Mouse (Mus musculus) thymus, postnatal 10 days (tissue): ENCODE results near the gene Dapp1.
"Not testable (repeated sequence)": the region's sequence is repeated elsewhere in the genome, so short reads cannot be mapped to it uniquely, and the experiment has no call there.

Source experiments
- DNase-seq, 2 experiments: peaks; one replicate each; pipeline ENCODE4 v3.0.0; 2021; ENCODE audit warnings: low spot score in 2 of 2

Gene Dapp1

DNA sequence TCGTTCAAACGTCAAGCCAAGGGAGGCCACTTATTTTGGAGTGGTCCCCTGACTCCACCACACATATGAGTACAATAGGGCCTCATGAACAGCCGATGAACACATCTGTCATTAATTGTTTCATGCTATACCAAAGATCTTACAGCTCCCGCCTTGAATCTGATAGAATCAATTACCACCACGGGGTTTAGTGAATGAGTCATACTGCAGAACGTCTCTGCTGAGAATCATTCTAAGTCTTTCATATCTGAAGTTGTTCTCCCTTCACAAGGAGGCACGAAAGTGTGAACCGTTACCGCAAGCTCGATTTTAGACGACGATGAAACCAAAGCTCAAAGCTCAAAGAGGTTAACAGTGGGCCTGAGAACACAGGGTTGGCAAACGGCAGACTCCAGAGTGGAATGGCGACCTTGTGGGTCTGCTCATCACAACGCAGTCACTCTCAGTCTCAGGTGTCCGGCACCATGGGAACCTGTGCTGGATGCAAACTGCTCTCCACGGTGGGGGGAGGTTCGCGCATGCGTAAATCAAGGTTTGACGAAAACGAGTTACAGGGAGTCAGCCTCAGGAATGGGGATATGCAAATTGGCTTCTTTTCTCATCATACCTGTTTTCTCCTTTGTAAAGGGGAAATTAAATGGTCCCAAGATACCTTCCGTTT lies 27.0 kb downstream of the Dapp1 start:
- DNase-seq, result no peak

DNA sequence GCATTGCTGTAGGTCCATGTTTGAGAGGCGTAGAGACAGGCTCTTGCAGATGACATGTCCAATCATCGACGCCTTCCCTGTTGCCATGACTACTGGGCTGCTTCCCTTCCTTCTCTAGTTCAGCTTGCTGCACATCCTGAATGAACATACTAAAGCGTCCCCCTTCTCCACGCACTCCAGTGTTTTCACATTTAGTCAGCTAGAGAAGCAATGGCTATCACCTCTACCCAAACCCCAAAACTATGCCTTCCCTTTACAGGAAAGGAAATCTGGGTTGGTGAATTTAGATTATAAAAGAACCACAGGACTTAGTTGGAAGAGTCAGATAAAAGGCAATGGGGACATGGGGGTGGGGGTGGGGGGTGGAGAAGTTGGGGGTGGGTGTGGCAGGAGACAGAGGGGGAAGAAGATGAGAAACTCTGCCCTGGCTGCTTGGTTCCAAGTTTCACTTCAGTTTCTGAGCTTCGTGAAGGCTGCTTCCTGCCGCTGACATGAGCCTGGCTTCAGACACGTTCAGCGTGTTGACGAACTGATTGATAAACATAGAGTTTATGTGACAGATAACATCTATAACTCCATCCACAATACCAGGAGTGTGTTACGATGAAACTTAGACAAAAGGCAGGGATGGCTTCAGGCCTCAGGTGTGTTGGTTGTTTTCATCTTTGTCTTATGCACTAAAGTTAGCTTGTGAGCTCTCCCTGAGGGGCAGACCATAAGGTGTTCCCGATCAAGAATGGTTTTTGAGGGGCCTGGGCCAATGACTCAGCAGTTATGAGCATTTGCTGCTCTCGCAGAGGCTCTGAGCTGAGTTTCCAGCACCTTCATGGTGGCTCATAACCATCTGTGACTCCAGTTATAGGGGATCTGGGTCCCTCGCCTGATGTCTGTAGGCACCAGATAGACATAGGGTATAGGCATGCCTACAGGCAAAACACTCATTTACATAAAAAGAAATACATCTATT lies 28.1 kb downstream of the Dapp1 start:
- peak in 1 of 2 experiments; percentile 40 for DNase-seq

DNA sequence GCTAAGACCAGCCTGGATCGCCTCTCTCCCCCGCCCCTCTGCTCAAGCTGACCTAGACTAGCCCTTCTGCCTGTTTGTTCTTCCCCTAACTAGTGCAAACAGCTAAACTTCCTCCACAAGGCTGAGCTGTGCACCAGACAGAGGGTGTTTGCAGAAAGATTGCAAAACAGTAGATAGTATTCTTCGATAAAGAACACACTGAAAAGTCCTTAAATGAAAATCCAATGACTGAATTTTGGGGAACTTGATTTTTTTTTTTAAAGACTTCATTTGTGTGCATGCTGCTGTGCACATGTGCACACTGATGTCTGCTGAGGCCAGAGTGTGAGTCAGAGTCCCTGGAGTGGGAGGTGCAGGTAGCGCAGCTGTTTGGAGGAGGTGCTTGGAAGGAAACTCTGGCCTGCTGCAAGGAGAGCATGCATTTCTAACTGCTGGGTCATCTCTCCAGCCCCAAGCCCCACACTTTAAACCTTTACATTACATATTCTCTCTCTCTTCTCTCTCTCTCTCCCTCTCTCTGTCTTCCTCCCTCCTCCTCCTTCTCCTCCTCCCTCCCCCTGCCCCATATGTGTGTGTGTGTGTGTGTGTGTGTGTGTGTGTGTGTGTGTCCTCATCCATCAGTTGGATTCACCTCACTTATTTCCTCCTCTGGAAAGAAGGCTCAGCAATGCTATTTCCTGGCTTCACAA lies 29.0 kb downstream of the Dapp1 start:
- peak in 1 of 2 experiments; percentile 21 for DNase-seq

DNA sequence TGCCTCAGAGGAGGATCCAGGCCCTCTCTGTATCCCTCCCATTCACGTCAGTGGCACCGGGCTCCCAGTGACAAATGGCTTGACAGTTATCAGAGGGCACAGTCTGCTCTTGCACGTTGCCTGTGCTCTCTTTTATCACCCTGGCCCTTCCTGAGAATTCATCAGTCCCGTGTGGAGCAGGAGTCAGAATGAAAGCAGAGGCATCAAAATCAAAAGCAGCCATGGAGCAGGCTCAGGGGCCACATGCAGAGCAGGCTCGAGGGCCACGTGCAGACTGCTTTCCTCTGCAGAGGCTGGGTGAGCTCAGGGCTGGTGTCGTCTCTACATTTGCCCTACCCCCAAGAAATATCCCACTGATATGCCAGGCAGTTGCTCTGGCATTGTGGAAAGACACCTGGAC lies 29.5 kb downstream of the Dapp1 start:
- no peak for DNase-seq

DNA sequence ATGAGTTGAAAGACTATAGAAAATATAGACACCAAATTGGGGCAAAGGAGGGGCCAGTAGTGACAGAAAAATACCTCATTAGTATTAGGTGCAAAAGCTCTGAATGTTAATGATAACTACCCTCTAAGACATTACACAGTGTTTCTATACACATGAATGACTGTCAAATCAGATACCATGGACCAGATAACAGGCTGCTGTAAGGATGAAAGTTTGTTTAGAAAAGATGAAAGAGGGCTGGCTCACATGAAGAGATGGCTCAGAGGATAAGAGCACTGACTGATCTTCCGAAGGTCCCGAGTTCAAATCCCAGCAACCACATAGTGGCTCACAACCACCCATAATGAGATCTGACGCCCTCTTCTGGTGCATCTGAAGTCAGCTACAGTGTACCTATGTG lies 30.0 kb downstream of the Dapp1 start:
- not testable (repeated sequence) for DNase-seq

DNA sequence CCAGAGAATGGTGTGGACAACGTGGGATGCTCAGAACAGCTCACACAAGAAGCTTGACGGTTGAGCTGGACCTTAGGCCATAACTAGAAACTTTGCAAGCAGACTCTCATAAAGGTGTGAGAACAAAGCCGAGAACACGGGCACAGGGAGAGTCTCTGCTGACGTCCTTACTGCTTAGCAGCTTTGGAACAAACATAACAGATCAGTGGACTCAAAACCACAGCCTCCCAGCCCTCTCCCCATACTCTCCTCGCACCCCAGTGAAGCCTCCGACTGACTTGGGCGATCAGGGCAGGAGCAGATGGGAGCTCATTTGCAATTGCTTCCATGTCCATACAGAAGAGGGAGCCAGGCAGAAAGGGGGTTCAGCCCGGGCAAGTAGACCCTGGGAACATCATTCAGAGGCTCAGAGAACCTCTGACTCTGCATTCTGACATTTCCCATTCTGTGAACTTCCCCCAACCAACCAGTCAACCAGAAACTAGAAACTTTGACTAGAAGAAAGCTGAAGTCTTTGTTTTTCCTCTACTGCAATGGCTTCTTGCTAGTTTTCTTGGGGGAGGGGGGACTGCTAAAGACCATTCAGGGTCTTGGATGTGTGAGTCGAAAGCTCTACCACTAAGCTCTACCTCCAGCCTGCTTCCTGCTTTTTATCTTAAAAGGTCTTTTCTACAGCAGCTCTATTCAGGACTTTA lies 31.0 kb downstream of the Dapp1 start:
- no peak for DNase-seq

DNA sequence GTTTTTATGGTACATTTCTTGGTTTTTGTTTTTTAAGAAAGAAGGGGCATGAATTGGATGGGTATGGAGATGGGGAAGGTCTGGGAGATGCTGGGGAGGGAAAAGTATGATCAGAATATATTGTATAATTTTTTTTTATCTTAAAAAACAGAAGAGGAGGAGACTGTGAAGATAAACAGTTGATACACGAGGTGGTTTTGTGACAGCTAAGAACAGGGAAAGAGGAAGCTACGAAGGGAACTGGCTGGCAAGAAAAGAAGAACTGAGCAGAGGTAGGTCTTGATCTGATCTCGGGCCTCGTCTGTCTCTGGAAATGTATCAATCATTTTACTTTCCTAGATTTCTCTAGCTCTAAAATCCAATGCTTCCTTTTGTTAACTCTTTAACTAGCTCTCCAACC lies 33.8 kb downstream of the Dapp1 start:
- DNase-seq, result no peak

DNA sequence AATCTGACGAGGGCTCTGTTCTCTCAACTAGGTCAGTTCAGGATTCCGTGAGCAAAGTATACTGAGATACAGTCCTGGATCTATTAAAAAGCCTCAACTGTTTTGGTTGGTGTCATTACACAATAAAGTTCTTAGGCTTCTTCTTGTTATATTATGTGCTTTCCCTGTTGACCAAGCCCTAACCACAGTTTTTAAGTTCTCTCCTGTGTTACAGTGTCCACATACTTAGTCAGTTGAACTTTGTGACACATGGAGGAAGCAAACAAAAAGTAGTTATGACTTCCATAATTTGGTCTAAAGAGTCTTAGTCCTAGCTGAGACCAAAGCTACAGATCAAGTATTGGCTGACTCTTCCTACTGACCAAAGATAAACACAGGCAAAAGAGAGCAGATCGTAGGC lies 34.5 kb downstream of the Dapp1 start:
- no peak for DNase-seq

DNA sequence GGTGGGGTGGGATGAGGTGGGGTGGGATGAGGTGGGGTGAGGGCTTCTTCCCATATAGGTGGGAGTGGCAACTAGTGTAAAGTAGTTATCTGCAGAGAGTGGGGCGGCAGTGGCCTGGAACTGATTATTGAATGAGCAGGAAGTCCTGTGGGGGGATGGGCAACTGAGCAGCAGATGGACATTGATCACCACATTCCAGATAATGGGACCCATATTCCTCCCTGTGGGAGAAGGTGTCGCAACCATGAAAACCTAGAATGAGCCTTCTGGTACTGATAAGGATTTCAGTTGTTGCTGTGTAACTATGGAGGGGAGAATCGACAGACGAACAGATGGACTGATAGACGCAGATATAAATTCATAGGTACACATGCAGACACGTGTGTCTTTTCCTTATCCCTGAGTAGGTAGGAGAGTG lies 37.6 kb downstream of the Dapp1 start:
- DNase-seq, result no peak

DNA sequence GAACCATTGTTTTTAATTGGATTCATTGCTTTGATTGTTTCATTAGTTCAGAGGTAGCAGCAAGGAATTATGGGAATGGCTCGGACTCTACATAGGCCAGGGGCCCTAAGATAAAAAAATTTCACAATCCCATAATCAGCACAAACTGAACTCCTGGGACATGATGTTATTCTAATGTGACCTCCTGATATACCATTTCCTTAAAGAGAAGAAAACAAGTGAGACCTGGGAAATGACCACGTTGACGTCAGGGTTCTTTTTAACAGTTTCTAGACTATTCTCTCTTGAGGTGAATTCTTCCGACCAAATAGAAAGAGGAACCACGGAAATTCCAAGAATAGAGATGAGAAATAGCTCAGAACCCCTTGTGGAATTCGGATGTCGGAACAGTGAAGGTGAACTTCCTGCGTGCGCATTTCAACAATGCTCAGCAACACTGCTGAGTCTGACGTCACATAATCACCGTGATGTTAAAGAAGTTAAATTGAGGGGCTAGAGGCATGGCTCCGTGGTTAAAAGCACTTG lies 39.2 kb downstream of the Dapp1 start:
- no peak for DNase-seq

DNA sequence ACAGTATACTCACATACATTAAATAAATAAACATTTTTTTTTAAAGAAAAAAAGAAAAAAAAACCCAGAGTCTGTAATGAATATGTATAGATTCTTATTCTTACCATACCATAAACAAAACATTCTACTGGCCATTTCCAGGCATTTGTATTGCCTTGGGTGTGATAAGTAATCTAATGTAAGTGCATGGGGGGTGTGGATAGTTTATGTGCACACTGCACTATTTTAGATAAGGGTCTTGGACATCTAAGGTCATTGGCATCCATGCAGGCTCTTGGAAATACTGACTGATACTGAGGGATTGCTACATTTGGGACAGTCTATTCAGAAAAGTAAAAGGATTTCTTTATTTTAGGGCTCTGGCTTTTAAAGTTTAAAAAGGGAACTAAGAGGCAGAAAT lies 39.8 kb downstream of the Dapp1 start:
- DNase-seq, result no peak

DNA sequence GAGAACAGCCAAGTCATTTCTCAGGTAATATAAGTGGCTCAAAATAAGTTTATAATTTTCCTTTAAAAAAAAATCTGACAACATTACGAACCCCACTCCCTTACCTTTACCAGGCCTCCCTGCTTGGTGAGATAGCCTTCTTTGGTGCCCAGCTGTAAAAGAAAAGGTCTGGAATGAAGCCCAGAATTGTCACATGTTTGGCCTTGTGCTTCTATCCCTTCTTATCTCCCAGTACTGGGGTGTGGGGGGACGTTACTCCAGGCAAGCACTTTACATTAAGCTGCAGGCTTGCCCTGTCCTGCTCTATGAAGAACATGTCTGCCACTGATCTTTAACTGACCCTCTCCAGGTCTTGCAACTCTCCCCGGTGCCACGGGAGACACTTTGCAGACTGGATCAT lies 40.6 kb downstream of the Dapp1 start:
- no peak for DNase-seq

DNA sequence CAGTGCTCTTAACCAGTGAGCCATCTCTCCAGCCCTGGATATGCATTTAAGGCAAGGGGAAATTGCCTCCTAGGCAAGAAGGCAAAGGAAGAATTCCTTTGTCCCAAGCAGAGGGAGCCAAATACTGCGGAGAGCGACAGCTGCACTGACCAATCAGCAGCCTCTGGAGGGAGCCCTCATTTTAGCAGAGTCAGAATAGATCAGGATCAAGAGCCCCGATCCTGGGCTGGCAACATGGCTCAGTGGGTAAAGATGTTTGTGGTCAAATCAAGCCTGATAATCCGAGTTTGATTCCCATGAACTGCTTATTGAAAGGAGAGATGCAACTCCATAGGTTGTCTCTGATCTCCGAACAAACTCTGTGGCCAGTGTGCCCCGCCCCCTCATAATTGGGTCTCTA lies 42.7 kb downstream of the Dapp1 start:
- DNase-seq, result no peak

DNA sequence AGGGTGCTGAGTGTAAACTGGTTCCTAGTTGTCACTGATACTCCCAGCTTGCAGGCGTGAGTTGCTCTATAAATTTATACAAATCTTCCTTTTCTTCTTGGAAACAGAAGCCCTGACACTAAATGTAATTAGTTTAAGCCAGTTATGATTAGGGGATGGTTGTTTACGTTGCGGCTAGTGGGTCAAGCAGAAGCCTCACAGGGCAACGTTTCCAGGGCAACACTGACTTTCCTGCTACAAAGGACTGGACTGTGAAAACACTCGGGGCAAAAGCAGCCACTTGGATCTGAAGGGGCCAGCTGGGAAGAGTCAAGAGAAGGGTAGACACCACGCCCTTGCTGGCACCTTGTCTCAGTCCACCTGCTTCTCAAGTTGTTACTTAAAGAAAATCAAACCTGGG lies 44.8 kb downstream of the Dapp1 start:
- no peak for DNase-seq

DNA sequence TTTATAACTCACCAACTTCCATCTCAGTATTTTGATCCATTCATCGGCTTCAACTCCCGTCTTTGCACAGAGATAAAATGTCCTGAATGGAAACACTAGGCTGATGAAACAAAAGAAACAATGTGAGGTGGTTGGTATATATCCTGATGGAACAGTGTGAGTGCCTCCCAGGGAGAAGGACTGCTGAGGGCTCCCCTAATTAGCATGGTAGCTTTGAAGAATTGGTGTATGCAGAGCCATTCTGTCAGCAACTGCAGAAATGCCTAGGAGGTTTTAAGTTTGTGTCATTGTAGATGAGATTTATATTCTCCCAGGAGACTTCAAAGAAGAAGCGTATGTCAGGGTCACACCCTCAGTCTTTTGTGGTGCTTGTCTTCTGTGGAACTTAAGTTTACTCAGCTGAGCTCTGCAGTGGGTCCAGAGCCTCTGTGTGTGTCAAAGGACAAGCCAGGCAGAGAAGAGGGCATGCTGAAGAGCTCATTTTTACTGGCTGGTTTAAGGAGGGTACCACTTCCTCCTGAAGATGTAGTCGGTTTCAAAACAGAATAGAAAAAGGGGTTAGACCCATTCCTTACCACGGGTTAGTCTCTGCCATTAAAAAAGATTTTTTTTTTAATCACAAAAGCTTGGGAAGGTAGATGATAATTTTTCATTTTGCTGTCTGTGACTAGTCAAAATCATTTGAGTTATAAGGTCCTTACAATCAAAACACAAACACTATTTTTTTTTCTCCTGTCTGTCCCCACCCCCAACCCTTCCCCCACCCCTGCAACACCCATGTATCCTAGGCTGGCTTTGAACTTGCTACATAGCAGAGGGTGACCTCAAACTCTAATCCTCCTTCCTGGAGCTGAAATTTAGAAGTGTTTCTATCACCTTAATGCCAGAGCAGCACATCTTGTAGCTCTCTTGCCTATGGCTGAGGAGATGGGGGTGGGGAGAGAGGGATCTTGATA lies 45.5 kb downstream of the Dapp1 start:
- DNase-seq, result no peak

DNA sequence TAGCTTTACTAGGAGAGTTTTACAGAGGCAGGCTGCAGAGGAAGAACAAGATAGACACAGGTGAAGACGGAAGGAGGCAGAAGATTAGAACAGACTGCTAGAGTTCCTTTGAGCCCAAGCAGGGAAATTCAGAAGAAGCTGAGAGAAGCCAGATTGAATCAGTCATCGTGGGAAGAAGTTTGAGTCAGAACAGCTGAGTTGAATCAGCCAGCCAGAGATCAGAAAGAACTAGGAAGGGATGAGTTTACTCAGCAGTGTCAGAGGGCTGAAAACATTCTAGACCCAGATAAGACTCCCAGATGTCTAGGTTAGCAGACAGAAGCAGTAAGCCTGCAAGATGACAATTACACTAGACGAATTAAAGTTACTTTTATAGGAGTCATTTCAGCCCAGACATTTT lies 47.4 kb downstream of the Dapp1 start:
- DNase-seq, result no peak

DNA sequence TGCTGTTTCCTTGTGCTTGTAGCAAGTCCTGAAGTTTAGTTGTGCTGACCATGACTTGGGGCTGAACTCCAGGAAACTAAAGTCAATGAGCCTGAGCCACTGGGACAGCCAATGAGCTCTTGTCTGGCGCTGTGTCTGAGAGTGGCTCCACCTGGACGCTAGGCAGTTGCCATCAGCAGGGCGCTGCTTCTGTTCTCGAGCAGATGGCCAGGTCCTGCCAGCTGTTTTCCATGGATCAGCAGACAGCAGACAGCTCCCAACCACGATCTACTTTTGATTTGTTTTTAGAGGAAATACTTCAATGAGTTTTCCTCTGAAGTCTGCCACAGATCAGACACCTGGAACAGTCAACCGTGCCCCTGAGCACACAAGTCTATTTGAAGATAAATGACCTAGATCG lies 48.6 kb downstream of the Dapp1 start:
- no peak for DNase-seq

DNA sequence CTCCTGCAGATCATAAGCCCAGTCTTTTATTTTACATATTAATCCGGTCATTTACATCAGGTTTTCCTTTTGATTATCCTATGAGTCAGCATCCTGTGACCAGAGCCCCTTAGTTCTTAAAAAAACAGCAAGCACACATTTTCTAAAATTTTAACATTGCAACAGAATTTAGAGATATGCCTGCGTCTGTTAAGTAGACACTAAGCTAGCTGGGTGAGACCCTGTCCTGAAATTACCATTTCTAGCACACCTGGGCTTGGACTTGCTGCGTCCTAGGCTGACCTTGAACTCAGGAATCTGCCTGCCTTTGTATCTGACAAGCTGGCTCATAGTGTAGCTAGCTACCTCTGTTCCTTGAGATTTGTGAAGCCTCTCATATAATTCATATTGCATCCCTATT lies 51.4 kb downstream of the Dapp1 start:
- DNase-seq, result no peak

DNA sequence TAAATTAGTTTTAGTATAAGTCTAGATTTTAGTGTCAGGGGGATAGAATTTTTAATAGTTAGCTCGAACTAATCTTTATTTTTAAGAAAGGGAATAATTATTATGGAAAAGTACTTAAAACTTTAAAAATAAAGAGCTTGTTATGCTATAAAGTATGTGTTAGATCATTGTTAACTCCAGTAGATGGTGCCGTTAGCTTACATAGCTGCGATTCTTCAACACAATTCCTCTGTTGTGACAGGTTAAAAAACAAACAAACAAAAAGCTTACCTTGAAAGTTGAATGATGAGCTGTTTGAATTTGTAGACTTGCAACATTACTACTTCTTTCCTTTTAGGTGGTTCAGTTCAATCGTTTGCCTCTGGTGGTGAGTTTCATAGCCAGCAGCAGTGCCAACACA lies 54.3 kb downstream of the Dapp1 start:
- DNase-seq, result no peak

DNA sequence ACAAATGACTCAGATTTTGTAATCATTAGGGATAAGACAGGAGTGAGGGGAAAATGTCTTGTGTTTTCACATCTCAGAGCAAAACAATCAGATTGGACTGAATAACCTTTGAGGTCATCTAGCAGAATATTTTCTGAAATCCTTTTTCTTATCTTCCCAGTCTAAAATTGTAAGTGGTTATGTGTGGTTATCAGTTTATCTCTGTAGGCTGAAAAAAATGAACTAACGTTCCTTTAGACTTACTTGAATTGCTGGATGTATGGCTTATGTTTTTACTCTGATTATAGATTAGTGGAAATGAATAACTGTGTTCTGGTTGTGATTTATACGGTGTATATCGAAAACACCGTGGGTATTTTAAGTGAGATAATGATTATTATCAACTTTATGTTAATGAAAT lies 60.8 kb downstream of the Dapp1 start:
- DNase-seq, result no peak

DNA sequence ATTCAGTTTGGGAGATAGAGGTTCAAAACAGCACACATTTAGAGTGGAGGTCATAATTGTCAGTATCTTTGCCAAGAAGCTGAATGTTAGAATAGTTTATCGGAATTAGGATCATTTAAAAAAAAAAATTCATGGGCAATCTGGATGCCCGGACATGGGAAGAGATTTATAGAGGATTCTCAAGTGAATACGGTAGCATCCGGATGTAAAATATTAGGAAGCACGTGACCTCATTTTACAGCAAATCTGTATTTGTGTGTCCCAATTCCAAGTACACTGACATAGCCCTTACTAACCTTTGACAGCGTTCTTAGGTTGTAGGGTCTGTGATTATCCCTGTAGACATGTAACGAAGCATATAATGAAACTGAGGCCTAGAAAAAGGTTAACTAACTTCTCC lies 61.9 kb downstream of the Dapp1 start:
- DNase-seq, result no peak
